Comparison of ENCODE assay signal across 8 mouse cellular contexts in genomic region chr17:32634972-32635314, GRCm38 (mm10). TPM values are rescaled to one million over a fixed set of nuclear protein-coding genes. Genes with fewer than 3 reads are reported as not detected.
DNase-seq lines count a peak whose midpoint lies in the region; ATAC-seq and TF ChIP-seq lines count a peak whose summit lies in the region.

No protein-coding gene starts in this region.

- peak overlapping the region; percentile 39; the same call in 1 of the 2 replicates for H3K9ac ChIP-seq in ES-E14 (ENCODE audit: insufficient read depth, low read depth, low read length, poor library complexity, severe bottlenecking)
- peak overlapping the region; percentile 63 for H3K9ac ChIP-seq in forebrain, postnatal 0 days
- no peak overlapping the region for H3K9ac ChIP-seq in lung, embryonic 15.5 days

- peak overlapping the region; percentile 48 to 49 for H3K4me3 ChIP-seq in ES-E14 (ENCODE audit: insufficient read depth in 1 of 2, low read depth in 1 of 2, low read length in 2 of 2, poor library complexity in 1 of 2, severe bottlenecking in 1 of 2)
- H3K4me3 ChIP-seq in forebrain, postnatal 0 days (ENCODE audit: low read depth, low read length), result peak overlapping the region; percentile 41
- peak overlapping the region; percentile 37 for H3K4me3 ChIP-seq in lung, embryonic 15.5 days

- H3K27ac ChIP-seq in ES-E14 (ENCODE audit: insufficient read depth, low read depth, low read length, poor library complexity, severe bottlenecking), result no peak overlapping the region
- no peak overlapping the region for H3K27ac ChIP-seq in forebrain, postnatal 0 days (ENCODE audit: low read depth, low read length)
- no peak overlapping the region for H3K27ac ChIP-seq in lung, embryonic 15.5 days

- DNase-seq in ES-E14 (ENCODE audit: low read depth, low spot score), result peak; percentile 99
- DNase-seq in cerebellum, adult 11-12 months, result peak; percentile 67
- peak; percentile 92 for DNase-seq in forebrain, postnatal 0 days
- peak; percentile 88 for DNase-seq in heart, postnatal 4 days
- peak; percentile 62 to 84 for DNase-seq in layer of hippocampus, adult 8-10 months (ENCODE audit: low spot score in 2 of 2)
- peak; percentile 70 for DNase-seq in ovary, adult 18-20 months (ENCODE audit: low spot score)
- peak; percentile 87 for DNase-seq in thymus, postnatal 0 days (ENCODE audit: low spot score)

- TF ChIP-seq CTCF in forebrain, postnatal 0 days (IDR thresholded peaks at IDR 0.05; ENCODE audit: low read depth), result peak; percentile 95

- in situ Hi-C loops in ES-E14 (cut with MboI; ENCODE audit: low sequenced_read_pairs in 2 of 2, unreplicated experiment in 2 of 2), result no loop called here

- H3K36me3 ChIP-seq in ES-E14 (ENCODE audit: control insufficient read depth, insufficient read depth, low read length, poor library complexity, severe bottlenecking), result no peaks in the 10 kb centered on the region
- no peaks in the 10 kb centered on the region for H3K36me3 ChIP-seq in forebrain, postnatal 0 days (ENCODE audit: insufficient read depth)
- no peaks in the 10 kb centered on the region for H3K36me3 ChIP-seq in lung, embryonic 15.5 days

- H3K27me3 ChIP-seq in forebrain, postnatal 0 days (ENCODE audit: insufficient read depth, low read length), result no peaks in the 10 kb centered on the region
- H3K27me3 ChIP-seq in lung, embryonic 15.5 days, result no peaks in the 10 kb centered on the region

- peak; percentile 97 for ATAC-seq in forebrain, postnatal 0 days
- no peak for ATAC-seq in lung, embryonic 15.5 days (ENCODE audit: borderline replicate concordance, extremely low read depth, low FRiP score, low TSS enrichment)

- 2% methylated on average over 17 of the region's 17 CpGs for WGBS in forebrain, postnatal 0 days
- WGBS in lung, embryonic 15.5 days, result 2% methylated on average over 17 of the region's 17 CpGs

- H3K9me3 ChIP-seq in ES-E14 (ENCODE audit: control insufficient read depth, insufficient read depth, low read depth, low read length), result no peaks in the 10 kb centered on the region
- H3K9me3 ChIP-seq in forebrain, postnatal 0 days (ENCODE audit: low read length), result no peaks in the 10 kb centered on the region
- H3K9me3 ChIP-seq in lung, embryonic 15.5 days, result no peaks in the 10 kb centered on the region

- peaks cover 5 to 6% of the 10 kb centered on the region in 2 experiments; a peak in 2 of 4 replicates for H3K4me1 ChIP-seq in ES-E14 (ENCODE audit: control insufficient read depth in 2 of 2, insufficient read depth in 2 of 2, low read length in 2 of 2, poor library complexity in 1 of 2)
- peaks cover 3% of the 10 kb centered on the region; the same call in 1 of the 2 replicates for H3K4me1 ChIP-seq in forebrain, postnatal 0 days (ENCODE audit: insufficient read depth)
- peaks cover 3% of the 10 kb centered on the region; the same call in 1 of the 2 replicates for H3K4me1 ChIP-seq in lung, embryonic 15.5 days

- H3K4me2 ChIP-seq in forebrain, postnatal 0 days (ENCODE audit: low read depth), result peak overlapping the region; percentile 66
- peak overlapping the region; percentile 66 for H3K4me2 ChIP-seq in lung, embryonic 15.5 days

TF ChIP-seq in ES-E14, 5 proteins besides CTCF, POLR2A, EP300 and RAD21:
- TF ChIP-seq ZC3H11A (IDR thresholded peaks at IDR 0.05; ENCODE audit: borderline replicate concordance, low read depth, low read length), result peak; percentile 68
- TF ChIP-seq ZNF384 (IDR thresholded peaks at IDR 0.05; ENCODE audit: low read depth, low read length), result no peak
- peak; percentile 62; the same call in 1 of the 2 replicates for TF ChIP-seq HCFC1 (IDR thresholded peaks at IDR 0.05; ENCODE audit: borderline replicate concordance, insufficient read depth, low read length)
- no peak for TF ChIP-seq CHD2 (IDR thresholded peaks at IDR 0.05; ENCODE audit: low read depth, low read length)

RNA-seq across cellular contexts. Expression of gene Cyp4f37, which starts 13.8 kb away (rescaled TPM):
- 0.63 and 0.71 TPM in 2 replicates for total RNA-seq in ES-E14 (2012; rRNA removed)
- not detected in 2 replicates for total RNA-seq in forebrain, postnatal 0 days (2014; rRNA removed)
- 0.44 TPM in 1 of 2 replicates, not detected in the other for polyA plus RNA-seq in forebrain, postnatal 0 days (2015; fragmentation: Nextera tagmentation; extraction: Ambion mirVana)
- total RNA-seq in heart, postnatal 4 days (2021), result not detected
- not detected for total RNA-seq in layer of hippocampus, adult 8-10 months (2022)
- not detected in 2 replicates for polyA plus RNA-seq in lung, embryonic 15.5 days (2015; fragmentation: Nextera tagmentation; extraction: Ambion mirVana)
- polyA plus RNA-seq in thymus, postnatal 0 days (2015; fragmentation: Nextera tagmentation; extraction: Ambion mirVana), result not detected in 2 replicates

RNA-seq across cellular contexts. Expression of gene Cyp4f40, which starts 23.8 kb away (rescaled TPM):
- total RNA-seq in ES-E14 (2012; rRNA removed), result 0.21 and 0.36 TPM in 2 replicates
- total RNA-seq in forebrain, postnatal 0 days (2014; rRNA removed), result not detected in 2 replicates
- 0.16 TPM in 1 of 2 replicates, not detected in the other for polyA plus RNA-seq in forebrain, postnatal 0 days (2015; fragmentation: Nextera tagmentation; extraction: Ambion mirVana)
- total RNA-seq in heart, postnatal 4 days (2021), result not detected
- not detected for total RNA-seq in layer of hippocampus, adult 8-10 months (2022)
- polyA plus RNA-seq in lung, embryonic 15.5 days (2015; fragmentation: Nextera tagmentation; extraction: Ambion mirVana), result 0.11 TPM in 1 of 2 replicates, not detected in the other
- polyA plus RNA-seq in thymus, postnatal 0 days (2015; fragmentation: Nextera tagmentation; extraction: Ambion mirVana), result not detected in 2 replicates

RNA-seq across cellular contexts. Expression of gene Cyp4f15, which starts 50.5 kb away (rescaled TPM):
- 0.11 and 0.31 TPM in 2 replicates for total RNA-seq in ES-E14 (2012; rRNA removed)
- total RNA-seq in forebrain, postnatal 0 days (2014; rRNA removed), result 4.2 and 9.0 TPM in 2 replicates
- polyA plus RNA-seq in forebrain, postnatal 0 days (2015; fragmentation: Nextera tagmentation; extraction: Ambion mirVana), result 1.6 and 2.9 TPM in 2 replicates
- not detected for total RNA-seq in heart, postnatal 4 days (2021)
- 10 to 100 TPM; 16.5 to 19.8 (median 18.2) TPM for total RNA-seq in layer of hippocampus, adult 8-10 months (2022)
- polyA plus RNA-seq in lung, embryonic 15.5 days (2015; fragmentation: Nextera tagmentation; extraction: Ambion mirVana), result not detected in 2 replicates
- 0.05 TPM in 1 of 2 replicates, not detected in the other for polyA plus RNA-seq in thymus, postnatal 0 days (2015; fragmentation: Nextera tagmentation; extraction: Ambion mirVana)
